Mouse (Mus musculus) ES-E14 (cell line): ENCODE measurements around the gene Zmiz1.

Experiments
- HCFC1 ChIP-seq: IDR thresholded peaks from 2 replicates; pipeline ENCODE4 v1.6.1; 2012; ENCODE audit warnings: low read length, inconsistent platforms, borderline replicate concordance; ENCODE audit not compliant: insufficient read depth
- ZC3H11A ChIP-seq: IDR thresholded peaks from 2 replicates; pipeline ENCODE4 v1.6.1; 2012; ENCODE audit warnings: low read depth, mild to moderate bottlenecking, inconsistent platforms, low read length, borderline replicate concordance

DNA sequence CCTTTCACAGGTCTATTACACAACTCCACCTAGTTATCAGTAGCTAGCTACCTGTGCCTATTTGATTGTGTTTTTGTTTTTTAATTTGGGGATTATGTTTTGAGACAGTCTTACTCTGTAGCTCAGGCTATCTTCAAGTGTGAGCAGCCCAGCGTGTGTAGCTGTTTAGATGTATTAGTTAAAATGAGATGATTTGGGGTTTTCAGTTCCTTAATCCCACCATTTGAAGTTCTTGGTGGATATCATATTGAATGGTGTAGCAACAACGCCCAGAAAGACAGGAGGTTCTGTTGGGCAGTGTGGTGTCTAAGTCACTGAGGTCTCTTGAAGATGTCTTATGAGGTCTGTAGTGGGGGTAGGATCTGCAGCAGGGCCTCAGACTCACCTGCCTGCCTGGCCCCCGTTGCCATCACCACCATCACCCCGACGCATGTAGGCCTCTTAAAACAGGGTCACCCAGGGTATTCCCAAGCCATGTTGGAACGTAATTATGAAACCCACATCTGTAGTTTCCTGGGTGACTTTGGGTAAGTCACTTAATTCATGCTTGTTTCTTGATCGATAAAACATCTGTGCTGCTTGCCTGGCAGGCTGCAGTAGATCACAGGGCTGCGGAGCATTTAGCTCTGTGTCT, 155.1 kb downstream of the Zmiz1 start:
- TF ChIP-seq ZC3H11A (no peak), HCFC1 (no peak)
